Mouse (Mus musculus): ENCODE measurements around the gene Slc39a2.

DNA sequence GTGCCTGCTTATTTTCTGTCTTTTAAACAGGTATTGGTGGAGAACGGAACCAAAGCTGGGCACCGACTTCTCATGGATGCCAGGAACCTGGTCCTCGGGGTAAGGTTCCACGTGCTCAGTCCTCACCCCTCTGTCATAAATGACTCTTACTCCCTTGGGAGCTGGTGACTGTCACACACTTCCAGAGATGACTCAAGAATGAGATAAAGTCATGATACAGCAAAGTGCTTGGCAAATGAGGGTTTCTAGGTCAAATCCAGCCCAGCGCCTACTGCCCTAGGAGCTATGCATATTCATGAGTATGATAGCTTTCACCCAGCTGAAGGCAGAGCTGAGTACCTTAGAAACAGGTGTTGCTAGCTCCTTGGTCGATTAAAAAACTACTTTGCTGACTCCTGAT lies 2.9 kb upstream of the Slc39a2 start:
- no peak for TF ChIP-seq MAX (IDR thresholded peaks at IDR 0.05; ENCODE audit: low read depth)
- TF ChIP-seq USF1 (IDR thresholded peaks at IDR 0.05; ENCODE audit: low read depth), result no peak
- no peak for TF ChIP-seq POLR2A (IDR thresholded peaks at IDR 0.05; ENCODE audit: insufficient read length, low read depth)
- no peak for TF ChIP-seq MYOG (IDR thresholded peaks at IDR 0.05; ENCODE audit: control insufficient read depth in 1 of 3, insufficient read depth in 1 of 3, insufficient read length in 2 of 3, low read depth in 2 of 3)
- TF ChIP-seq TCF12 (IDR thresholded peaks at IDR 0.05; ENCODE audit: insufficient read depth, poor library complexity, severe bottlenecking), result no peak
- no peak for TF ChIP-seq TCF3 (IDR thresholded peaks at IDR 0.05; ENCODE audit: insufficient read length, low read depth)
- TF ChIP-seq MYOD1 (IDR thresholded peaks at IDR 0.05; ENCODE audit: control insufficient read depth in 1 of 3, insufficient read length in 2 of 3, low read depth in 2 of 3), result no peak
- TF ChIP-seq E2F4 (IDR thresholded peaks at IDR 0.05; ENCODE audit: insufficient read depth), result no peak
- no peak for TF ChIP-seq POLR2AphosphoS2 (IDR thresholded peaks at IDR 0.05; ENCODE audit: insufficient read length, low read depth)
